Comparison of ENCODE assay signal across 8 mouse cellular contexts in the genomic region with DNA sequence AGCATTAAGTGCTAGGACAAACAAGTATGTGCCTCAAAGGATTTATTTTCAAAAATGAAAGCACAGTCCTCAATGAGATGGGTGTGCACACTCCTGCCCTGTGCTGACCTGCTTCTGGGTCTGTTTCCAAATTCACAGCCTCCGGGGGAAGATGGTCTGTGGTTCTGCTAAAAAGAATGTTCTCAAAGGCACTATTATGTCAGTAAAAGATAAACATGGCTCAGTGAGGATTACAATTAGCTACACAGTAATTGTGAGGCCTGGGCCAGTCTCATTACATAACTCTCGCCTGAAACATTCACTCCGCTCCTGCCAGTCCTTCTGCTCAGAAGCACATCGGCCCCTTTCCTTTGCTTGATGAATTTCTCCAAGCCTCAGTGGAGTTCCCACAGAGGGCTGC. TPM values are rescaled to one million over a fixed set of nuclear protein-coding genes. Genes with fewer than 3 reads are reported as not detected.
DNase-seq lines count a peak whose midpoint lies in the region; ATAC-seq and TF ChIP-seq lines count a peak whose summit lies in the region.
"Had no signal": no experiment of that assay in that cellular context is flagged by ENCODE, and none has a peak within 500 bp of the region (broad histone marks: within the 10 kb centered on the region; RNA-seq: fewer than 3 reads in every experiment).

No protein-coding gene starts in this region.

- intact Hi-C loops in left cerebral cortex, adult 2 months (cut with DNase I): no loop called here

- H3K27ac ChIP-seq in kidney, postnatal 0 days: no peak overlapping the region
- no peak overlapping the region for H3K27ac ChIP-seq in embryonic facial prominence, embryonic 15.5 days (replicated peaks)
- H3K27ac ChIP-seq in left cerebral cortex, adult 2 months: peak overlapping the region; percentile 24; the same call in 1 of the 2 replicates
- no peak overlapping the region for H3K27ac ChIP-seq in hindbrain, embryonic 13.5 days

- ATAC-seq in kidney, postnatal 0 days (replicated peaks; ENCODE audit: low FRiP score, low read depth): no peak
- peak; percentile 57 for ATAC-seq in Patski
- ATAC-seq in embryonic facial prominence, embryonic 15.5 days (ENCODE audit: insufficient number of reproducible peaks, low FRiP score, low TSS enrichment, low read depth): 0 out of 2 replicates have a peak, but pooled peaks have one; percentile 54
- ATAC-seq in hindbrain, embryonic 13.5 days (ENCODE audit: low FRiP score): no peak

- H3K4me3 ChIP-seq in kidney, postnatal 0 days (replicated peaks; ENCODE audit: low read depth, low read length): no peak overlapping the region
- no peak overlapping the region for H3K4me3 ChIP-seq in embryonic facial prominence, embryonic 15.5 days (replicated peaks)
- no peak overlapping the region for H3K4me3 ChIP-seq in left cerebral cortex, adult 2 months
- H3K4me3 ChIP-seq in hindbrain, embryonic 13.5 days: no peak overlapping the region

- no peaks in the 10 kb centered on the region for H3K4me1 ChIP-seq in kidney, postnatal 0 days (replicated peaks; ENCODE audit: insufficient read depth, low read length)
- no peaks in the 10 kb centered on the region for H3K4me1 ChIP-seq in embryonic facial prominence, embryonic 15.5 days
- H3K4me1 ChIP-seq in hindbrain, embryonic 13.5 days (replicated peaks): no peaks in the 10 kb centered on the region

- POLR2A ChIA-PET in Patski (lab: Charles Lee): interaction anchor here (0.6 to 0.7 kb wide), 3 partner anchors 11 to 370 kb away, joined by 3 to 9 read pairs (median 3); no protein-coding TSS in a partner anchor

- no peak for TF ChIP-seq CTCF in kidney, postnatal 0 days (IDR thresholded peaks at IDR 0.05; ENCODE audit: low read depth)
- no peak for TF ChIP-seq CTCF in Patski (IDR thresholded peaks at IDR 0.05)
- TF ChIP-seq CTCF in left cerebral cortex, adult 2 months (IDR thresholded peaks at IDR 0.05): no peak

- 72% methylated on average over 4 of the region's 4 CpGs for WGBS in kidney, postnatal 0 days
- WGBS in embryonic facial prominence, embryonic 15.5 days: 45% methylated on average over 4 of the region's 4 CpGs
- WGBS in hindbrain, embryonic 13.5 days: 72% methylated on average over 4 of the region's 4 CpGs

- no peak overlapping the region for H3K4me2 ChIP-seq in kidney, postnatal 0 days (ENCODE audit: low read length)
- no peak overlapping the region for H3K4me2 ChIP-seq in embryonic facial prominence, embryonic 15.5 days (replicated peaks)
- no peak overlapping the region for H3K4me2 ChIP-seq in hindbrain, embryonic 13.5 days

- DNase-seq in kidney, postnatal 0 days (ENCODE audit: low spot score): peak; percentile 17
- DNase-seq in kidney, adult 11 months: no peak
- peak; percentile 73 for DNase-seq in Patski (ENCODE audit: low read depth, low spot score)
- DNase-seq in left cerebral cortex, adult 2 months (ENCODE audit: extremely low spot score in 1 of 2, low spot score in 2 of 2): peak in 1 of 2 experiments; percentile 14
- no peak for DNase-seq in adrenal gland, postnatal 14 days
- DNase-seq: cerebellum, postnatal 14 days had no signal

- no peak overlapping the region for H3K9ac ChIP-seq in kidney, postnatal 0 days (ENCODE audit: low read depth, low read length)
- H3K9ac ChIP-seq in embryonic facial prominence, embryonic 15.5 days: no peak overlapping the region
- H3K9ac ChIP-seq in hindbrain, embryonic 13.5 days: no peak overlapping the region

- CTCF ChIA-PET in Patski (lab: Charles Lee): no interaction called here

- peaks cover 19% of the 10 kb centered on the region for H3K36me3 ChIP-seq in kidney, postnatal 0 days (ENCODE audit: insufficient read depth, low read length)
- peaks cover 44% of the 10 kb centered on the region for H3K36me3 ChIP-seq in embryonic facial prominence, embryonic 15.5 days
- peaks cover 25% of the 10 kb centered on the region for H3K36me3 ChIP-seq in hindbrain, embryonic 13.5 days

- in situ Hi-C loops in Patski (cut with MboI; ENCODE audit: low pct_unique_long_range_greater_than_20kb): no loop called here

- no peaks in the 10 kb centered on the region for H3K27me3 ChIP-seq in kidney, postnatal 0 days (ENCODE audit: insufficient read depth, low read length)
- no peaks in the 10 kb centered on the region for H3K27me3 ChIP-seq in Patski
- no peaks in the 10 kb centered on the region for H3K27me3 ChIP-seq in embryonic facial prominence, embryonic 15.5 days
- H3K27me3 ChIP-seq in hindbrain, embryonic 13.5 days: no peaks in the 10 kb centered on the region

- H3K9me3 ChIP-seq in kidney, postnatal 0 days (replicated peaks; ENCODE audit: low read length): no peaks in the 10 kb centered on the region
- H3K9me3 ChIP-seq in embryonic facial prominence, embryonic 15.5 days (replicated peaks): no peaks in the 10 kb centered on the region
- H3K9me3 ChIP-seq in hindbrain, embryonic 13.5 days: no peaks in the 10 kb centered on the region

RNA-seq across cellular contexts. Expression of a gene that starts 18.6 kb away (rescaled TPM):
- polyA plus RNA-seq in kidney, postnatal 0 days (2015; fragmentation: Nextera tagmentation; extraction: Ambion mirVana): 26.5 and 26.9 TPM in 2 replicates
- polyA plus RNA-seq in Patski (2021): 27.9 TPM
- 40.7 and 46.0 TPM in 2 replicates for polyA plus RNA-seq in embryonic facial prominence, embryonic 15.5 days (2015; fragmentation: Nextera tagmentation; extraction: Ambion mirVana)
- total RNA-seq in left cerebral cortex, adult 2 months (2021): 10 to 100 TPM; 12.3 to 15.4 TPM
- 21.5 and 32.2 TPM in 2 replicates for total RNA-seq in adrenal gland, postnatal 14 days (2021)
- polyA plus RNA-seq in hindbrain, embryonic 13.5 days (2015; fragmentation: Nextera tagmentation; extraction: Ambion mirVana): 12.3 and 13.1 TPM in 2 replicates

RNA-seq across cellular contexts. Expression of a gene that starts 27.0 kb away (rescaled TPM):
- polyA plus RNA-seq in kidney, postnatal 0 days (2015; fragmentation: Nextera tagmentation; extraction: Ambion mirVana): 4.9 and 6.0 TPM in 2 replicates
- 4.5 TPM for polyA plus RNA-seq in Patski (2021)
- 8.5 and 9.3 TPM in 2 replicates for polyA plus RNA-seq in embryonic facial prominence, embryonic 15.5 days (2015; fragmentation: Nextera tagmentation; extraction: Ambion mirVana)
- 1 to 10 TPM; 3.1 to 3.6 TPM for total RNA-seq in left cerebral cortex, adult 2 months (2021)
- total RNA-seq in adrenal gland, postnatal 14 days (2021): 4.6 and 4.7 TPM in 2 replicates
- 6.1 and 6.3 TPM in 2 replicates for polyA plus RNA-seq in hindbrain, embryonic 13.5 days (2015; fragmentation: Nextera tagmentation; extraction: Ambion mirVana)

Comparison
In these comparisons a context has a peak if more than half of its experiments do, and no peak if none do; other contexts are left out.
1. DNase-seq: peak in kidney, postnatal 0 days (single experiment) and Patski (single experiment); none in kidney, adult 11 months (single experiment) and adrenal gland, postnatal 14 days (single experiment).
2. ATAC-seq: peak in Patski (single experiment) and embryonic facial prominence, embryonic 15.5 days (single experiment); none in kidney, postnatal 0 days (single experiment) and hindbrain, embryonic 13.5 days (single experiment).